Mouse (Mus musculus) testis, adult 2 months (tissue): ENCODE data around the gene Cacnb3. TPM values are rescaled to one million over a fixed set of nuclear protein-coding genes. Genes with fewer than 3 reads are reported as not detected.

Experiments
- H3K27ac ChIP-seq: fragments of 200-500 bp; 2 replicates; pipeline ENCODE4 v1.5.1; 2012; ENCODE audit warnings: low read depth, low read length; ENCODE audit not compliant: control insufficient read depth, insufficient read depth
- H3K27me3 ChIP-seq: fragments of 200-500 bp; 2 replicates; pipeline ENCODE4 v1.6.1; 2012; ENCODE audit warnings: mild to moderate bottlenecking, low read length, moderate library complexity; ENCODE audit not compliant: control insufficient read depth, insufficient read depth
- H3K36me3 ChIP-seq: fragments of 200-500 bp; 2 replicates; pipeline ENCODE4 v1.6.1; 2012; ENCODE audit warnings: mild to moderate bottlenecking, low read length; ENCODE audit not compliant: control insufficient read depth, insufficient read depth
- H3K4me1 ChIP-seq: fragments of 200-500 bp; 2 replicates; pipeline ENCODE4 v1.6.1; 2012; ENCODE audit warnings: low read length; ENCODE audit not compliant: control insufficient read depth, insufficient read depth
- H3K4me3 ChIP-seq: fragments of 200-500 bp; 2 replicates; pipeline ENCODE4 v1.5.1; 2012; ENCODE audit warnings: low read depth, mild to moderate bottlenecking, low read length, moderate library complexity, mixed read lengths; ENCODE audit not compliant: control insufficient read depth
- CTCF ChIP-seq: fragments of 200-500 bp; IDR thresholded peaks from 2 replicates; pipeline ENCODE4 v1.5.1; 2012; ENCODE audit warnings: low read depth, mild to moderate bottlenecking, inconsistent platforms, low read length, moderate library complexity; ENCODE audit not compliant: control insufficient read depth, insufficient read depth, insufficient replicate concordance
- POLR2A ChIP-seq: fragments of 200-500 bp; IDR thresholded peaks from 2 replicates; pipeline ENCODE4 v1.6.1; 2012; ENCODE audit warnings: low read depth, mild to moderate bottlenecking, inconsistent platforms, low read length, moderate library complexity; ENCODE audit not compliant: control insufficient read depth
- polyA plus RNA-seq: library from polyadenylated mRNA; depleted of rRNA; stranded (reverse); fragments of >200 nt; gene quantifications from 2 replicates; pipeline ENCODE4 v1.2.3, GENCODE M21; 2012

The Cacnb3 gene
- polyA plus RNA-seq, 1 experiment = 3.1 TPM

- Histone ChIP-seq H3K27me3 (no peaks in the 10 kb centered on the region; the same call in 1 of the 2 replicates), H3K27ac (no peak within 1 kb of the TSS), H3K36me3 (no peaks in the 10 kb centered on the region), H3K4me3 (peak within 1 kb of the TSS; percentile 58), H3K4me1 (peaks cover 10% of the 10 kb centered on the region)
- no peak for TF ChIP-seq POLR2A
- TF ChIP-seq CTCF = no peak
Observed at GRCm38 (mm10) chr15:98609331-98610130, 21.1 kb upstream of the Cacnb3 start, which contains the start of gene Adcy6. Adcy6 (minus strand) TSS chr15:98610076.

DNA sequence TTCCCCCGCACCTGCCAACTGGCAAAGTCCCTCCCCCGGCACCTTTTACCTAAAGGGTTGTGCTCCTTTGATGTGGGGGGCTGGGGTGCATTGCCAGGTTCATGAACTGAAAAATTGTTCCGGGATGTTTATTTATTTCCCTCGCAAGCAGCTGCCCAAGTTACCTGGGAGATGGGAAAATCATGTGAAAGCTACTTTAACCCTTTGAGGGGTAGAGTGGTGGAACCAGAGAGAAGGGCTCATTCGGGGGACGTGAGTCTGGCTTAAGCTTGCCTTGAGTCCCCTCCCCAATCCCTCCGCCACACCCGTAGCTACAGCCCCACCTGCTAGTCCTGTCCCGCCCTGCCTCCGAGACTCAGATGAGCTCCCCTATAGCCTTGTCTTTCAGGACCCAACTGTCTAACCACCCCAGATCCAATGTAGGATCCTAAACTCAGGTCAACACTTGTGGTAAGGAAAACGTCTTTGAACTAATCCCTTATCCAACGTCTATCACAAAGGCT lies 20.5 kb upstream of the Cacnb3 start:
- Histone ChIP-seq H3K4me1 (peaks cover 10% of the 10 kb centered on the region), H3K27me3 (no peaks in the 10 kb centered on the region; the same call in 1 of the 2 replicates), H3K27ac (no peak overlapping the region), H3K36me3 (no peaks in the 10 kb centered on the region), H3K4me3 (no peak overlapping the region; the same call in 1 of the 2 replicates)
- TF ChIP-seq POLR2A (no peak), CTCF (no peak)

- peaks cover 14% of the 10 kb centered on the region for H3K4me1 ChIP-seq
- H3K27me3 ChIP-seq = no peaks in the 10 kb centered on the region; the same call in 1 of the 2 replicates
- no peak overlapping the region for H3K4me3 ChIP-seq
- no peaks in the 10 kb centered on the region for H3K36me3 ChIP-seq
- no peak for TF ChIP-seq POLR2A
- no peak for TF ChIP-seq CTCF
- H3K27ac ChIP-seq = no peak overlapping the region
Observed at GRCm38 (mm10) chr15:98612229-98612628, 18.4 kb upstream of the Cacnb3 start.

DNA sequence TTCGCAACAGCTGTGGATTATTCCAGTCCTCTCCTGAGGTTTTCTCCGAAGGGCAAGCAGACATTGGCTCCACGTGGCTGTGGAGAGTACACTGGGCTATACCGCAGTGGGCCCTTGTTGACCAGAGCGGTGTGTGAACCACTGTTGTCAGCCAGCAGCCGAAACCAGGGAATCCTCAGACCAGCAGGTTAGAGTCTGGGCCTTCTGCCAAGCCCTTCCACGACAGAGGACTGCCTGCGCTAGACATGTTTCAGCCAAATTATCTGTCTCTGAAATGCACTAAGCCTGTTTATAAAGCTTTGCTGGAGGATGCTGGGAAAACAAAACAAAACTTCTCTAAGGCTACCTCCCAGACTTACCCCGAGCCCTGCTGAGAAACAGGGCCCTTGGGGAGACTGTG lies 16.1 kb upstream of the Cacnb3 start:
- Histone ChIP-seq H3K27ac (no peak overlapping the region), H3K4me3 (no peak overlapping the region), H3K4me1 (peaks cover 6% of the 10 kb centered on the region), H3K27me3 (no peaks in the 10 kb centered on the region; the same call in 1 of the 2 replicates), H3K36me3 (no peaks in the 10 kb centered on the region)
- TF ChIP-seq POLR2A = no peak
- no peak for TF ChIP-seq CTCF

- Histone ChIP-seq H3K4me1 (peaks cover 4% of the 10 kb centered on the region), H3K27me3 (no peaks in the 10 kb centered on the region; the same call in 1 of the 2 replicates), H3K4me3 (no peak overlapping the region), H3K27ac (no peak overlapping the region), H3K36me3 (no peaks in the 10 kb centered on the region)
- no peak for TF ChIP-seq CTCF
- TF ChIP-seq POLR2A = no peak
Observed at GRCm38 (mm10) chr15:98614971-98615370, 15.7 kb upstream of the Cacnb3 start.

DNA sequence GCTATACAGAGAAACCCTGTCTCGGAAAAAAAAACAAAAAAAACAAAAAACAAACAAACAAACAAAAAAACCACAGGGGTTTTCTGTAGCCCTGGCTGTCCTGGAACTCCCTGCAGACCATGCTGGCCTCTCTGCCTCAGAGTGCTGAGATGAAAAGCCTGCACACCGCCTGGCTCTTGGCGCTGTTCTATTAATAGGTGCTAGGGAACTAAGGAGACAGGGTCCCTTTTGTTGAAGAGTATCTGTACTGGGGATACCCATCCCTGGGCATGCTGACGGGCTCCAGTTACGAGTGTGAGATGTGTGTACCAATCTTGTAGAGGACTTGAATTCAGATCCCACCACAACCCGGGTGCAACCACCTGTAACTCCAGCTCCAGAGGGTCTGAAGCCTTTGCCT lies 14.9 kb upstream of the Cacnb3 start:
- TF ChIP-seq POLR2A (no peak), CTCF (no peak)
- Histone ChIP-seq H3K27me3 (no peaks in the 10 kb centered on the region), H3K4me3 (no peak overlapping the region), H3K27ac (no peak overlapping the region), H3K4me1 (peaks cover 4% of the 10 kb centered on the region), H3K36me3 (no peaks in the 10 kb centered on the region)

GRCm38 (mm10) chr15:98616362-98617175 lies 14.1 kb upstream of the Cacnb3 start:
- H3K27ac ChIP-seq = no peak overlapping the region
- no peaks in the 10 kb centered on the region for H3K27me3 ChIP-seq
- TF ChIP-seq POLR2A = no peak
- TF ChIP-seq CTCF = no peak
- H3K36me3 ChIP-seq = no peaks in the 10 kb centered on the region
- no peak overlapping the region for H3K4me3 ChIP-seq
- peaks cover 4% of the 10 kb centered on the region for H3K4me1 ChIP-seq
